Mouse (Mus musculus) CH12.LX (cell line): ENCODE results near the gene Mettl6. TPM values are rescaled to one million over a fixed set of nuclear protein-coding genes. Genes with fewer than 3 reads are reported as not detected.

Experiments used
- DNase-seq: peaks from one replicate; pipeline ENCODE4 v3.0.0-alpha.2; 2013; ENCODE audit errors: extremely low read depth
- H3K27ac ChIP-seq: 2 replicates; pipeline ENCODE4 v1.5.1; 2012; ENCODE audit warnings: low read depth, mild to moderate bottlenecking, control low read depth, moderate library complexity; ENCODE audit not compliant: insufficient read depth
- H3K27me3 ChIP-seq: replicated peaks from 2 replicates; pipeline ENCODE3; 2012; ENCODE audit warnings: inconsistent platforms
- H3K36me3 ChIP-seq, 2 experiments: replicated peaks in 1 of 2; 2 replicates each; pipeline versions ENCODE3 to v1.6.1; 2012; ENCODE audit warnings: inconsistent platforms in 1 of 2, low read length in 1 of 2, mild to moderate bottlenecking in 1 of 2, mixed read lengths in 1 of 2, moderate library complexity in 1 of 2; ENCODE audit not compliant: control insufficient read depth in 1 of 2, insufficient read depth in 1 of 2
- H3K4me1 ChIP-seq, 2 experiments: 2 replicates each; pipeline ENCODE4 v1.6.1; 2012; ENCODE audit warnings: inconsistent platforms in 1 of 2, moderate library complexity in 1 of 2; ENCODE audit not compliant: insufficient read depth in 2 of 2, control insufficient read depth in 1 of 2
- H3K4me2 ChIP-seq: 2 replicates; pipeline ENCODE4 v1.6.1; 2012; ENCODE audit warnings: low read depth, mild to moderate bottlenecking, control low read depth; ENCODE audit not compliant: poor library complexity, insufficient read depth, severe bottlenecking
- H3K4me3 ChIP-seq, 3 experiments: fragments of 150-350 bp in 1 of 3; sonication (generic) in 1 of 3; replicated peaks in 1 of 3; 2 replicates each; pipeline versions ENCODE3 to v1.5.1; 2011 to 2012; ENCODE audit warnings: low read depth in 2 of 3, low read length in 2 of 3, mild to moderate bottlenecking in 2 of 3, moderate library complexity in 2 of 3, control low read depth in 1 of 3, improper control_type of control experiment in 1 of 3, inconsistent platforms in 1 of 3, mixed read lengths in 1 of 3; ENCODE audit not compliant: poor library complexity in 1 of 3
- H3K79me2 ChIP-seq: replicated peaks from 2 replicates; pipeline ENCODE4 v1.6.1; 2012; ENCODE audit warnings: mild to moderate bottlenecking, moderate library complexity; ENCODE audit not compliant: control insufficient read depth, poor library complexity, insufficient read depth, severe bottlenecking; ENCODE audit errors: extremely low read depth
- H3K9ac ChIP-seq: 2 replicates; pipeline ENCODE4 v1.6.1; 2012; ENCODE audit warnings: low read depth, mild to moderate bottlenecking, control low read depth, moderate library complexity; ENCODE audit not compliant: insufficient read depth
- H3K9me3 ChIP-seq: replicated peaks from 2 replicates; pipeline ENCODE3; 2012; ENCODE audit warnings: low read length, inconsistent platforms, mixed read lengths
- BHLHE40 ChIP-seq: IDR thresholded peaks from 2 replicates; pipeline ENCODE4 v1.6.1; 2011; ENCODE audit warnings: mild to moderate bottlenecking, low read depth, low read length, improper control_type of control experiment
- CHD1 ChIP-seq: IDR thresholded peaks from 2 replicates; pipeline ENCODE4 v1.6.1; 2012; ENCODE audit warnings: low read depth, low read length, improper control_type of control experiment, inconsistent platforms
- CTCF ChIP-seq, 2 experiments: IDR thresholded peaks in 1 of 2; conservative IDR thresholded peaks in 1 of 2; 2 replicates each; pipeline ENCODE4 v1.5.1; 2011 to 2012; ENCODE audit warnings: low read depth in 2 of 2, low read length in 2 of 2, improper control_type of control experiment in 1 of 2, inconsistent platforms in 1 of 2, mild to moderate bottlenecking in 1 of 2, moderate library complexity in 1 of 2
- EP300 ChIP-seq: IDR thresholded peaks from 2 replicates; pipeline ENCODE4 v1.6.1; 2011; ENCODE audit warnings: low read length, improper control_type of control experiment
- IRF4 ChIP-seq: IDR thresholded peaks from 2 replicates; pipeline ENCODE4 v1.6.1; 2014; ENCODE audit warnings: low read depth, mild to moderate bottlenecking, inconsistent platforms, low read length, improper control_type of control experiment
- MAFK ChIP-seq: IDR thresholded peaks from 2 replicates; pipeline ENCODE4 v1.6.1; 2011; ENCODE audit warnings: low read length, improper control_type of control experiment; ENCODE audit not compliant: insufficient replicate concordance
- MXI1 ChIP-seq: IDR thresholded peaks from 2 replicates; pipeline ENCODE4 v1.6.1; 2011; ENCODE audit warnings: mild to moderate bottlenecking, low read depth, low read length, improper control_type of control experiment
- MYC ChIP-seq: IDR thresholded peaks from 2 replicates; pipeline ENCODE4 v1.6.1; 2011; ENCODE audit warnings: low read depth, mild to moderate bottlenecking, improper control_type of control experiment, low read length
- NELFE ChIP-seq: IDR thresholded peaks from 2 replicates; pipeline ENCODE4 v1.6.1; 2011; ENCODE audit warnings: low read depth, low read length, improper control_type of control experiment
- RAD21 ChIP-seq: IDR thresholded peaks from 2 replicates; pipeline ENCODE4 v1.6.1; 2011; ENCODE audit warnings: low read depth, mild to moderate bottlenecking, low read length, improper control_type of control experiment, moderate library complexity
- RCOR1 ChIP-seq: conservative IDR thresholded peaks from 2 replicates; pipeline ENCODE4 v1.6.1; 2012; ENCODE audit warnings: low read depth, mild to moderate bottlenecking, inconsistent platforms, low read length, improper control_type of control experiment
- USF1 ChIP-seq: IDR thresholded peaks from 2 replicates; pipeline ENCODE4 v1.6.1; 2014; ENCODE audit warnings: low read depth, mild to moderate bottlenecking, inconsistent platforms, low read length, improper control_type of control experiment
- USF2 ChIP-seq: conservative IDR thresholded peaks from 2 replicates; pipeline ENCODE4 v1.6.1; 2011; ENCODE audit warnings: low read depth, low read length, improper control_type of control experiment
- ZC3H11A ChIP-seq: IDR thresholded peaks from 2 replicates; pipeline ENCODE4 v1.6.1; 2012; ENCODE audit warnings: low read depth, mild to moderate bottlenecking, inconsistent platforms, low read length, improper control_type of control experiment
- ZNF384 ChIP-seq: IDR thresholded peaks from 2 replicates; pipeline ENCODE4 v1.6.1; 2012; ENCODE audit warnings: low read depth, low read length, improper control_type of control experiment, inconsistent platforms
- dilution Hi-C: fragments of 300-500 bp; cut with MboI; formaldehyde crosslinking; loops from 2 replicates; pipeline ENCODE4 v1.14.3; 2020; ENCODE audit warnings: low sequenced_read_pairs; ENCODE audit not compliant: extremely low pct_unique_long_range_greater_than_20kb, extremely low pct_ligation_motif_present
- in situ Hi-C: fragments of 300-500 bp; cut with MboI; formaldehyde crosslinking; loops from 3 replicates; pipeline ENCODE4 v1.14.3; 2019; ENCODE audit warnings: low sequenced_read_pairs, low pct_ligation_motif_present, low pct_unique_long_range_greater_than_20kb, mixed read lengths
- polyA plus RNA-seq: library from polyadenylated mRNA; unstranded; fragments of >175 nt; gene quantifications from 2 replicates; pipeline ENCODE4 v1.2.1, GENCODE M21; 2012; ENCODE audit warnings: low read depth; ENCODE audit not compliant: insufficient read length
- total RNA-seq, 2 experiments: library from RNA; depleted of rRNA; stranded (reverse); fragments of 300-350 nt in 1 of 2; fragments of >200 nt in 1 of 2; gene quantifications; 2 replicates each; pipeline ENCODE4 v1.2.3; 2012 to 2014

The Mettl6 gene
- total and polyA plus RNA-seq, 3 experiments, result 38.2 to 122 (median 69.8) TPM

DNA sequence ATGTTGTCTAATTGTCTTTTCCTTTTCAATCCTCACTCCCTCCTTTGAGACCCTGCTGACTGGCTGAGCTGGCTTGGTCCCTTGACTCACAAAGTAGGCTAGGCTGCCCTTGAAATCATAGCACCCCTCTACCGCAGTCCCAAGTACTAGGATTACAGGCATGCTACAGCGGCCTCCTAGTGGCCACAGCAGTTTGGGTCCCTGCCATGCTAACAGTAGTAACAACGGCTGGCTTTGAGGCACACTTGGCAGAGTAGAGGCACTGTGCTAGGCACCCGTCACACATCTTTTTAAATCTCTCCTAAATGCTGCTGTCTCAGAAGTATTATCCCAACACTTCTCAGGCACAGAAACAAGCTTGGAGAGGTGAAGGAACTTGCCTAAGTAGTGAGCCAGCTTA lies 8.4 kb downstream of the Mettl6 start:
- peaks cover 0 to 11% of the 10 kb centered on the region in 2 experiments; a peak in 1 of 4 replicates for H3K4me1 ChIP-seq
- TF ChIP-seq MXI1 (no peak), RCOR1 (no peak), CTCF (conservative IDR thresholded peaks at IDR 0.05 in 1 of 2, IDR thresholded peaks at IDR 0.05 in 1 of 2; ENCODE audit: low read depth in 2 of 2, low read length in 2 of 2) (peak in 1 of 2 experiments; percentile 27; a peak in 1 of 4 replicates), BHLHE40 (no peak)
- H3K9ac ChIP-seq, result no peak overlapping the region
- H3K79me2 ChIP-seq, result peaks cover 2% of the 10 kb centered on the region
- no peak overlapping the region for H3K27ac ChIP-seq
- H3K4me3 ChIP-seq, result no peak overlapping the region
- H3K36me3 ChIP-seq, result peaks cover 80 to 98% of the 10 kb centered on the region in 2 experiments
- no peak overlapping the region for H3K4me2 ChIP-seq
- H3K9me3 ChIP-seq, result no peaks in the 10 kb centered on the region
- no peaks in the 10 kb centered on the region for H3K27me3 ChIP-seq
- DNase-seq, result no peak
- in situ Hi-C loops (no loop called here), dilution Hi-C loops (no loop called here)

DNA sequence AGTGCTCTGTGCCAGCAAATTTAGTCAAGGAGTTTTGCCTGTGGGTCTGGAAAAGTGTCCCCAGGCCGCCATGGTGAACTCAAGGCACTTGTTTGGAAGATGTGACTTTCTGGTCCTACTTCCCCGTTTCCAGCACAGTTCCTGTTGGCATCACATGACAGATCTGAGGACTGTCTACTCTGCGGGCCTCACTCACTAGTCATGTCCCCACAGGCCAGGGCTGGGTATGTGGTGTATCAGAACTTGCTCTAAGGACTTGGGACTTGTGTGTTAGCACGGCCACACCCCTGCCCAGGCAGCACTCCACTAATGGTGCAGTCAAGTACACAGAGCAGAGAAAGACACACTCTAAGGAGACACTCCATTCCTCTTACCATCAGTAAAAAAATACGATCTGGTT lies 12.4 kb downstream of the Mettl6 start:
- Histone ChIP-seq H3K9ac (no peak overlapping the region), H3K79me2 (no peaks in the 10 kb centered on the region; the same call in 1 of the 2 replicates), H3K4me3 (no peak overlapping the region), H3K27ac (no peak overlapping the region), H3K9me3 (no peaks in the 10 kb centered on the region), H3K4me1 (no peaks in the 10 kb centered on the region), H3K27me3 (no peaks in the 10 kb centered on the region), H3K4me2 (no peak overlapping the region), H3K36me3 (peaks cover 86 to 96% of the 10 kb centered on the region in 2 experiments)
- TF ChIP-seq MAFK (no peak), MXI1 (no peak), EP300 (no peak), CHD1 (no peak), NELFE (no peak), ZC3H11A (no peak), IRF4 (no peak), ZNF384 (no peak), MYC (no peak), USF2 (no peak), USF1 (no peak), RAD21 (no peak)
- in situ Hi-C loops, result no loop called here
- dilution Hi-C loops, result no loop called here
- no peak for DNase-seq

DNA sequence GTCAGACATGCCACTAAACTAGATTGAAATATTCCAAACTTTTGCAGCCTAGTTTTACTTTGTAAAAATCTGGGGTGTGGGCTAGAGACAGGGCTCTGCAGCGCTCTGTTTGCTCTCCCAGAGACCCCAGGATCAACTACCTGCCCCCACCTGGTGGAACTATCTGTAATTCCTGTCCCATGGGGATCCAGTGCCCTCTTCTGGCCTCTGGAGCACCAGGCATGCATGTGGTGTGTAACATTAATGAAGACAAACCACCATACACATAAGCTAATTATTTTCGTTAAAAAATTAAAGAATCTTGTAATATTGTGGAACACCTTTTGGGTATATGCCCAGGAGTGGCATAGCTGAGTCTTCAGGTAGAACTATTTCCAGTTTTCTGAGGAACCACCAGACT lies 21.5 kb downstream of the Mettl6 start:
- TF ChIP-seq RAD21 (peak; percentile 23), CTCF (conservative IDR thresholded peaks at IDR 0.05 in 1 of 2, IDR thresholded peaks at IDR 0.05 in 1 of 2; ENCODE audit: low read depth in 2 of 2, low read length in 2 of 2) (peak; percentile 13 to 49; a peak in 2 of 4 replicates), MXI1 (no peak)
- no peak overlapping the region for H3K27ac ChIP-seq
- peaks cover 4 to 29% of the 10 kb centered on the region in 2 experiments for H3K36me3 ChIP-seq
- DNase-seq, result no peak
- H3K4me2 ChIP-seq, result no peak overlapping the region
- H3K4me3 ChIP-seq, result no peak overlapping the region
- no peaks in the 10 kb centered on the region for H3K4me1 ChIP-seq
- H3K27me3 ChIP-seq, result no peaks in the 10 kb centered on the region
- dilution Hi-C loops, result loop anchor here (25.0 kb wide), 1 partner anchor 111 kb away; no protein-coding TSS in a partner anchor
- no peak overlapping the region for H3K9ac ChIP-seq
- in situ Hi-C loops, result no loop called here
- no peaks in the 10 kb centered on the region for H3K79me2 ChIP-seq
- peaks cover 3% of the 10 kb centered on the region for H3K9me3 ChIP-seq
